In the genomic region with DNA sequence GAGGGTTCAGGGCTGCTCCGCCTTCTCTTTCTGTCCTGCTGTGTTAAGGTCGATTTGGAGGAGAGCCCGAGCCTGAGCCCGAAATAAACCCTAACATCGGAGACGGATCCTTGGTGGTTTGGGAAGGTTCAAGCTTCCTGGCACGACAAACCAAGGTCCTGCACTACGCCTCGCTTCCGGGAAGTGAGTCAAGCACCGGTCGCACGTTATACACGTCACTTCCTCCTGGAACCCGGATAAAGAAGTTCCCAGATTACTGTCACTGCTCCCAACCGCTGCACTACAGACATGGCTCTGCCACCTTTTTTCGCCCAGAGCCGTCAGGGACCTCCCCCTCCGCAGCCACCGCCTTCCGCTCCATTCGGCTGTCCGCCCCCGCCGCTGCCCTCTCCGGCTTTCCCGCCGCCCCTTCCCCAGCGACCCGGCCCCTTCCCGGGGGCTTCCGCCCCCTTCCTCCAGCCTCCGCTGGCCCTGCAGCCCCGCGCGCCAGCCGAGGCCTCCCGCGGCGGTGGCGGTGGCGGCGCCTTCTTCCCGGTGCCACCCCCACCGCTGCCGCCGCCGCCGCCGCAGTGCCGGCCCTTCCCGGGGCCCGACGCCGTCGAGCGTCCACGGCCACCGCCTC, we compare ENCODE assay signal across 8 mouse cellular contexts. TPM values are rescaled to one million over a fixed set of nuclear protein-coding genes. Genes with fewer than 3 reads are reported as not detected.
A peak's percentile ranks its signal among the peaks of the same experiment; 100 is the strongest.
DNase-seq lines count a peak whose midpoint lies in the region; ATAC-seq lines count a peak whose summit lies in the region.

A gene (plus strand): TSS at position 251 of the 622 bp plus-strand sequence.

- H3K27ac ChIP-seq in hindbrain, embryonic 14.5 days = peak within 1 kb of the TSS; percentile 92

- peak; percentile 98 for DNase-seq in R1 (ENCODE audit: low read depth, low spot score)
- peak; percentile 95 to 97 for DNase-seq in cerebellum, postnatal 25 days
- peak; percentile 95 to 96 for DNase-seq in frontal cortex, postnatal 25 days (ENCODE audit: low spot score in 2 of 2)
- DNase-seq in hindbrain, embryonic 14.5 days (ENCODE audit: low spot score) = peak; percentile 99
- peak; percentile 93 to 96 for DNase-seq in layer of hippocampus, postnatal 36 days
- peak; percentile 99 for DNase-seq in lung, postnatal 36 days
- DNase-seq in retina, postnatal 1 day = peak; percentile 99
- DNase-seq in urinary bladder, adult 18-20 months (ENCODE audit: low spot score in 2 of 2) = peak; percentile 85 to 92

- H3K4me2 ChIP-seq in hindbrain, embryonic 14.5 days (replicated peaks) = peak within 1 kb of the TSS; percentile 91

- peaks cover 15% of the 10 kb centered on the region for H3K4me1 ChIP-seq in hindbrain, embryonic 14.5 days (replicated peaks; ENCODE audit: control insufficient read depth, insufficient read depth, low read length)

- H3K4me3 ChIP-seq in hindbrain, embryonic 14.5 days (replicated peaks; ENCODE audit: low read length) = peak within 1 kb of the TSS; percentile 99

- H3K27me3 ChIP-seq in hindbrain, embryonic 14.5 days (ENCODE audit: control insufficient read depth, insufficient read depth, low read length) = no peaks in the 10 kb centered on the region

- no peaks in the 10 kb centered on the region for H3K36me3 ChIP-seq in hindbrain, embryonic 14.5 days (replicated peaks; ENCODE audit: control insufficient read depth, insufficient read depth)

- WGBS in hindbrain, embryonic 14.5 days = 1% methylated on average over 53 of the region's 59 CpGs

- no peaks in the 10 kb centered on the region for H3K9me3 ChIP-seq in hindbrain, embryonic 14.5 days (ENCODE audit: control insufficient read depth, low read length)

- H3K9ac ChIP-seq in hindbrain, embryonic 14.5 days = peak within 1 kb of the TSS; percentile 96

- ATAC-seq in hindbrain, embryonic 14.5 days (ENCODE audit: low FRiP score) = peak; percentile 96

RNA-seq across cellular contexts. Expression of the gene that starts here (rescaled TPM):
- polyA plus RNA-seq in hindbrain, embryonic 14.5 days (2014; fragmentation: Nextera tagmentation; extraction: Ambion mirVana) = 10.7 and 13.3 TPM in 2 replicates
- 10 to 100 TPM; 29.1 to 30.9 TPM for total RNA-seq in layer of hippocampus, postnatal 36 days (2021)

Comparison
In these comparisons a context has a peak if more than half of its experiments do, and no peak if none do; other contexts are left out.
1. Peak in every context shown above with its lines: DNase-seq, ATAC-seq, H3K4me3 ChIP-seq and H3K27ac ChIP-seq.